Mouse (Mus musculus) olfactory bulb, adult 2 months (tissue): ENCODE results near the gene Ldhb.

Experiments used
- CTCF ChIP-seq: fragments of 200-500 bp; IDR thresholded peaks from 2 replicates; pipeline ENCODE4 v1.5.1; 2012; ENCODE audit warnings: low read depth, mild to moderate bottlenecking, low read length, moderate library complexity; ENCODE audit not compliant: insufficient read depth
- POLR2A ChIP-seq: fragments of 200-500 bp; IDR thresholded peaks from 2 replicates; pipeline ENCODE4 v1.6.1; 2012; ENCODE audit warnings: mild to moderate bottlenecking, low read depth, low read length, moderate library complexity; ENCODE audit not compliant: insufficient read depth

- TF ChIP-seq POLR2A (no peak), CTCF (no peak)
These were observed 35.0 kb downstream of the Ldhb start, which contains the start of gene Gys2 for GRCm38 (mm10) chr6:142472801-142473203.
